Mouse (Mus musculus): ENCODE data around the gene Trem3. TPM values are rescaled to one million over a fixed set of nuclear protein-coding genes. Genes with fewer than 3 reads are reported as not detected.

The Trem3 gene
- polyA plus RNA-seq (2016; fragmentation: Nextera tagmentation; extraction: Ambion mirVana), result not detected in 2 replicates

DNA sequence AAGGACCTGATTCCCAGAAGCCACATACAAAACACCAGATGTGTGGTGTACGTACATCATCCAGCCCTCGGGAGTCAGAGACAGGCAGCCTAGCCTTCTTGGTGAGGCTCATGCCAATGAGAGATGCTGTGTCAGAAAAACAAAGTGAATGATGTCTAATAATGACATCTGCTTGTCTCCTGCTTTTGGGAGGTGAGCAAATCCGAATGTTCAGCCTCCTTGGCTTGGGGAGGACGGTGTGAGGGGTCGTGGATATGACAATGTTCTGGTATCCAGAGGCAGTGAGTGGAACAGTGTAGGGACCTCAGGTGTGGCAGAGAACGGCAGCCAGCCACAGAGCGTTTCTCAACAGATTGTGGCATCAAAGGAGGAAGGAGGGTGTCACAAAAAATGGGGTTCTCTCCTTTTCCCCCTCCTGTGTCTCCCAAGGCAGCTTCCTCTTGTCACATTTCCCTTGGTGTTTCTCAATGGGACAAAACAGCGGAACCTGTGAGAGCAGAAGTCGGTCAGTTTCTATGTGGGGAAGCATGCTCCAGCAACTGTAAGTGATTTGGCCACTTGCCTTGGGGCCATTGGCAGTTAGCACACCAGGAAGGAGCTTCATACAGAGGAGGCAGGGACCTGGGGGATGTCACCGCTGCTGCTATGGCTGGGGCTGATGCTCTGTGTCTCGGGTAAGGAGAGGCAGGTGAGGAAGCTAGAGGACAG is at the start of gene Trem3:
Trem3 (plus strand) TSS at position 557 of the 708 bp plus-strand sequence.
- 85% methylated on average over 11 of the region's 11 CpGs for WGBS
- Histone ChIP-seq H3K9me3 (no peaks in the 10 kb centered on the region), H3K4me1 (no peaks in the 10 kb centered on the region), H3K4me2 (replicated peaks) (no peak within 1 kb of the TSS), H3K27me3 (no peaks in the 10 kb centered on the region), H3K4me3 (no peak within 1 kb of the TSS), H3K36me3 (no peaks in the 10 kb centered on the region), H3K9ac (replicated peaks) (no peak within 1 kb of the TSS), H3K27ac (replicated peaks) (no peak within 1 kb of the TSS)
- no peak for ATAC-seq (ENCODE audit: low FRiP score, low read depth)

DNA sequence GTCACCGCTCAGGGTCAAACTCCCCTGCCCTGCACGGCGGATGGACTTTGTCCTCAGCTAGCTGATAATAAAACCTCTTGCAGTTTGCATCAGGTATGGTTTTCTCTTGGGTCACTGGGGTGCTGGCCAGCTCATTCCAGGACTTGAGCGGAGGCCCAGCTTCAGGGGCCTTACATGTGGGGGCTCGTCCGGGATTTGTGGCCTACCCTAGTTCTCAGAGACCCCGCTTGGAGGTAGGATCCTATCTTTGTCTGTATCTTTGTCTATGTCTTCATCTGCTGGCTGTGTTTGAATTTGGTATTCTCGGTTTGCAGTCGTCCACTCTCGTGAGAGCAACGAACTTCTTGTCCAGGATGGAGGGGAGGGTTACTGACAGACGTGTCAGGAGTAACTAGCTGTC is 44.5 kb upstream of the Trem3 start:
- no peak for ATAC-seq (ENCODE audit: low FRiP score, low read depth)
- Histone ChIP-seq H3K27me3 (no peaks in the 10 kb centered on the region), H3K4me2 (replicated peaks) (no peak overlapping the region)

DNA sequence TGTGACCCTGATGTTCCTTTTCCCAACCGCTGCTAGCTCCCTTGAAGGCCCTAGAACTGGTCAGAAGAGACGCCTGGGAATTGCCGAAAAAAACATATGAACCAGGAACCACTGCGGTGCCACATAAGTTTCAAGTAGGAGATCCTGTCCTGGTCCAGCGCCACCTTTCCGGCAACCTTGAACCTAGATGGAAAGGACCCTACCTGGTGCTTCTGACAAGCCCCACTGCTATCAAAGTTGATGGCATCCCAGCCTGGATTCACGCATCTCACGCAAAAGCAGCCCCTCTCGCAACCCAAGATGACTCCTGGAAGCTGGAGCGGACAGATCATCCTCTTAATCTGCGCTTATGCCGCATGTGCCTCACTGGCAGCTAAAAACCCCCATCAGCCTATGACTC is 35.0 kb upstream of the Trem3 start:
- Histone ChIP-seq H3K9me3 (no peaks in the 10 kb centered on the region), H3K4me1 (no peaks in the 10 kb centered on the region), H3K36me3 (no peaks in the 10 kb centered on the region), H3K4me2 (replicated peaks) (no peak overlapping the region), H3K9ac (replicated peaks) (no peak overlapping the region), H3K27me3 (no peaks in the 10 kb centered on the region), H3K27ac (replicated peaks) (no peak overlapping the region), H3K4me3 (no peak overlapping the region)
- ATAC-seq (ENCODE audit: low FRiP score, low read depth), result no peak
- 95% methylated on average over 12 of the region's 12 CpGs for WGBS

More for the DNA sequence above, 44.5 kb upstream of the Trem3 start:
- WGBS, result 95% methylated on average over 12 of the region's 12 CpGs
- H3K27ac ChIP-seq (replicated peaks), result no peak overlapping the region
- H3K36me3 ChIP-seq, result no peaks in the 10 kb centered on the region
- H3K4me3 ChIP-seq, result no peak overlapping the region
- peaks cover 20% of the 10 kb centered on the region for H3K9me3 ChIP-seq
- H3K9ac ChIP-seq (replicated peaks), result no peak overlapping the region
- H3K4me1 ChIP-seq, result no peaks in the 10 kb centered on the region

DNA sequence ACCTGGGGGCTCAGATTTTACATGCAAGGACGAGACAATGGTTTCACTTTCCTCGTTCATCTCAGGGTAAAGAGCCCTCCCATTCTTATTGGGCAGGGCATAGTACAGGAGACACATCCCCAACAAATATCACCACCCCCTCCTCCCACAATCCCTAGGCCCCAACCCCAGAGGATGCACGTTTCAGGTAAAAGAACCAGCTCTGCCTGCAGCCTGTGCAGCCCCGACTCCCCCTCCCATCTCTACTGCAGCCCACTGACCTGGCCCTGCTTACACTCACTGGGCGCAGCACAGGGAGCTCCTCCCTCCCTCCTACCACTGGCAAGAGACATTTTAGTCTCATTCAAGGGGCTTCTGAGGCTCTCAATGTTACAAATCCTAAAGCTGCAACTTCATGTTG is 34.1 kb upstream of the Trem3 start:
- Histone ChIP-seq H3K27me3 (no peaks in the 10 kb centered on the region), H3K4me2 (replicated peaks) (no peak overlapping the region), H3K9me3 (no peaks in the 10 kb centered on the region), H3K27ac (replicated peaks) (no peak overlapping the region), H3K36me3 (no peaks in the 10 kb centered on the region), H3K9ac (replicated peaks) (no peak overlapping the region), H3K4me3 (no peak overlapping the region), H3K4me1 (no peaks in the 10 kb centered on the region)
- ATAC-seq (ENCODE audit: low FRiP score, low read depth), result no peak
- 70% methylated on average over 5 of the region's 5 CpGs for WGBS

GRCm38 (mm10) chr17:48215429-48215828 is 32.1 kb upstream of the Trem3 start:
- Histone ChIP-seq H3K27ac (replicated peaks) (no peak overlapping the region), H3K36me3 (no peaks in the 10 kb centered on the region), H3K4me1 (no peaks in the 10 kb centered on the region), H3K4me2 (replicated peaks) (no peak overlapping the region), H3K4me3 (no peak overlapping the region), H3K9ac (replicated peaks) (no peak overlapping the region), H3K9me3 (no peaks in the 10 kb centered on the region), H3K27me3 (no peaks in the 10 kb centered on the region)
- ATAC-seq (ENCODE audit: low FRiP score, low read depth), result no peak
- 85% methylated on average over 1 of the region's 1 CpGs for WGBS

DNA sequence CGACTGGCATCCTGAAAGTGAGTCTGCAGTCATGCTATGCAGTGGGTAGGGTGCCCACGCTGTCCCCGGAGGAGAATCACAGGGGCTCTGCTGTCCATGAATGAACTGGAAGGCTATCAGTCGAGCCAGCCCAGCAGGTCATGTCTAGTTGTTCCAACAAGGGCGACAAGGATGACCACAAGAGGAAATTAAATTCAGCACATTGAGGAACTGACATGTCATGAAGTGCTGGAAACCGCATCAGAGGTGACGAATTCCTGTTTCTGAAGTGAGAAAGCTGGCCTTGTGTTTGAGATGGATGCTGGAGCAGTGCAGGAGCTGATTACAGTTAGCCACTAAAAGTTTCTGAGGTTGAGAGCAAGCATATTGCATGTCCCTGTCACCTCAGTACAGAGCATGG is 16.9 kb upstream of the Trem3 start:
- Histone ChIP-seq H3K27me3 (no peaks in the 10 kb centered on the region), H3K27ac (replicated peaks) (no peak overlapping the region), H3K9me3 (no peaks in the 10 kb centered on the region), H3K4me1 (no peaks in the 10 kb centered on the region), H3K4me3 (no peak overlapping the region), H3K4me2 (replicated peaks) (no peak overlapping the region), H3K9ac (replicated peaks) (no peak overlapping the region), H3K36me3 (no peaks in the 10 kb centered on the region)
- no peak for ATAC-seq (ENCODE audit: low FRiP score, low read depth)
- WGBS, result 91% methylated on average over 7 of the region's 7 CpGs

- no peak within 1 kb of the TSS for H3K9ac ChIP-seq (replicated peaks)
- ATAC-seq (ENCODE audit: low FRiP score, low read depth), result no peak
- WGBS, result 81% methylated on average over 6 of the region's 6 CpGs
These were observed 15.1 kb upstream of the Trem3 start, which contains the start of gene Trem1 for GRCm38 (mm10) chr17:48232518-48232917. Trem1 (plus strand) TSS chr17:48232768.

DNA sequence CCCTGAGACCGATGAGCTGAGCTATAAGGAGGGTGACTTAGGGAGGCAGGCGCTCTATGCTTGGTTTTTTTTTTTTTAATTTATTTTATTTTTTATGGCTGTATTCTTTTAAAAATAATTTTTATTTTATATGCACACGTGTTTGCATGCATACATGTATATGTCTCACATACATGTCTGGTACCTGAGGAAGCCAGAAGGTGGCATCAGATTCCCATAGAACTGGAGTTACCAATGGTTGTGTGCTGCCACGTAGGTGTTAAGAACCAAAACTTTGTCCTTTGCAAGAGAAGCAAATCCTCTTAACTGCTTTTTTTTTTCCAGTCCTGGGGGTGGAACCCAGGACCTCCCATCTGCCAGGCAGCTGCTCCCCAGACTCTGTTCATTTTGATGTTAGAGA is 13.8 kb upstream of the Trem3 start:
- Histone ChIP-seq H3K27ac (replicated peaks) (no peak overlapping the region), H3K27me3 (no peaks in the 10 kb centered on the region), H3K36me3 (no peaks in the 10 kb centered on the region), H3K4me1 (no peaks in the 10 kb centered on the region), H3K9ac (replicated peaks) (no peak overlapping the region), H3K9me3 (no peaks in the 10 kb centered on the region), H3K4me2 (replicated peaks) (no peak overlapping the region), H3K4me3 (no peak overlapping the region)
- no peak for ATAC-seq (ENCODE audit: low FRiP score, low read depth)
- 89% methylated on average over 4 of the region's 4 CpGs for WGBS

More at GRCm38 (mm10) chr17:48232518-48232917, 15.1 kb upstream of the Trem3 start, which contains the start of gene Trem1:
- Histone ChIP-seq H3K27ac (replicated peaks) (no peak within 1 kb of the TSS), H3K36me3 (no peaks in the 10 kb centered on the region), H3K4me3 (no peak within 1 kb of the TSS), H3K9me3 (no peaks in the 10 kb centered on the region), H3K4me1 (no peaks in the 10 kb centered on the region), H3K4me2 (replicated peaks) (no peak within 1 kb of the TSS), H3K27me3 (no peaks in the 10 kb centered on the region)

DNA sequence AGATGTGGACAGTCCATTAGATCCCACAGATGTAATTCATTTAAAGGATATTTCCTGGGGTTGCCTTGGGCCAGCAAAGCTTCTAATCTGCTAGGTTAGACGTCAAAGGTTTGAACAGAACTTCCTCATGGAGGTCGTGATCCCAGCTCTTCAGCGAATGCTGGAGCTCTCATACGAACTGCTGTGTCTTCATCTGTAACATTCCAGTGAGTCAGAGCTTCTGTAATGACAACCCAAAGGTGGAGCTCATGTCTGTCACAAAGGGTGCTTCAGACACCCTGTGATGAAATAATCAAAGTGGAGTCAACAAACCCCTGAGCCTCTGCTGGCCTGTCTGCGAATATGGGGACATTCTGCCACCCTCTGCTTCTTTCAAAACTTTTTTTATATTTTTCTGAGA is 13.0 kb upstream of the Trem3 start:
- Histone ChIP-seq H3K4me3 (no peak overlapping the region), H3K4me1 (no peaks in the 10 kb centered on the region), H3K9me3 (no peaks in the 10 kb centered on the region), H3K36me3 (no peaks in the 10 kb centered on the region), H3K27ac (replicated peaks) (no peak overlapping the region), H3K27me3 (no peaks in the 10 kb centered on the region), H3K4me2 (replicated peaks) (no peak overlapping the region), H3K9ac (replicated peaks) (no peak overlapping the region)
- 76% methylated on average over 5 of the region's 5 CpGs for WGBS
- no peak for ATAC-seq (ENCODE audit: low FRiP score, low read depth)

DNA sequence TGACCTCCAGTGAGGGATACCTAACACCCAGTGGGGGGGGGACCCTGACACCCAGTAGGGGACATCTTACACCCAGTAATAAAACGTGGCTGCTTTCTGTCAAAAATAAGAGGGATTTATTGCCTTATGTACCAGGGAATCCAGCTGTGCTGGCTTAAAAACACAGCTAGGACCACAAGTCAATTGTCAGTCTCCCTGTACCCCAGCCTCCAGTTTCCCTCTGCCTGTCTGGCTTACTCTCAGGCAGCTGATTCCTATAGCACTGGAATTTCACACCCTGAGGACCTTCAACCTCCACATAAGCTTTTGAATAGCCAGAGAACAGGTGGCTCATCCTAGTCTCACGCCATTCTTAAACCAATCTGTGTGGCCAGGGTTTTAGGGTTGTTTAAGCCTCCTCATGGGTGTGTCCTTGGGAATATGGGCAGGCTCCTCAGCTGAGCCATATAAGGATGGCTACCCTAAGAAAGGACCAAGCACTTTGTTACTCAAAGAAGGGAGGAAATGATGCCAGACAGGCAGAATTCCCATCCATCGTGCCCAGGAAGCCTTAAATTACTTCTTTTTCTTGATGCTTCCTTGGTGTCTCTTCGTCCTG is 11.7 kb upstream of the Trem3 start:
- H3K4me3 ChIP-seq, result no peak overlapping the region
- H3K36me3 ChIP-seq, result no peaks in the 10 kb centered on the region
- ATAC-seq (ENCODE audit: low FRiP score, low read depth), result no peak
- H3K9ac ChIP-seq (replicated peaks), result no peak overlapping the region
- H3K27me3 ChIP-seq, result no peaks in the 10 kb centered on the region
- H3K4me2 ChIP-seq (replicated peaks), result no peak overlapping the region
- H3K4me1 ChIP-seq, result no peaks in the 10 kb centered on the region
- WGBS, result 55% methylated on average over 4 of the region's 4 CpGs
- H3K9me3 ChIP-seq, result no peaks in the 10 kb centered on the region
- H3K27ac ChIP-seq (replicated peaks), result no peak overlapping the region

DNA sequence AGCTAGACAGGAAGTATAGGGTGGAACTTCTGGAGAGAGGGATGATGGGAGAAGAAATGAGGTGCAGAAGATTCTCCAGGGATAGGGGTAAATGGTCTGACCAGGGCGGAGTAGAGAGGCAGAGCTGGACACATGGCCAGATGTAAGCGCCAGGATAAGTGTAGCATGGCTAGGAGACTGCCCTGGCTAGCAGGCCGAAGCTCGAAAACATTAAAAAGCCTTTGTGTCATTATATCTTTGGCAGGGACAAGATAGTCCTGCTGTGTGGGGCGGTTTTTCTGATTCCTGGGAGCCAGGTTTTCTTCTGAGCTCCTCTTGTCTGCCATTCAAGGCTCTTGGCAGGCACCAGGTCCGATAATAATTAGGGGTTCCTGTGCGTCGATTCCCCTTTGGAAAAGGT is 10.0 kb upstream of the Trem3 start:
- H3K27ac ChIP-seq (replicated peaks), result no peak overlapping the region
- 92% methylated on average over 8 of the region's 8 CpGs for WGBS
- no peak overlapping the region for H3K4me3 ChIP-seq
- no peak overlapping the region for H3K4me2 ChIP-seq (replicated peaks)
- no peaks in the 10 kb centered on the region for H3K27me3 ChIP-seq
- no peaks in the 10 kb centered on the region for H3K36me3 ChIP-seq
- no peak for ATAC-seq (ENCODE audit: low FRiP score, low read depth)
- no peak overlapping the region for H3K9ac ChIP-seq (replicated peaks)
- H3K4me1 ChIP-seq, result no peaks in the 10 kb centered on the region
- H3K9me3 ChIP-seq, result no peaks in the 10 kb centered on the region

DNA sequence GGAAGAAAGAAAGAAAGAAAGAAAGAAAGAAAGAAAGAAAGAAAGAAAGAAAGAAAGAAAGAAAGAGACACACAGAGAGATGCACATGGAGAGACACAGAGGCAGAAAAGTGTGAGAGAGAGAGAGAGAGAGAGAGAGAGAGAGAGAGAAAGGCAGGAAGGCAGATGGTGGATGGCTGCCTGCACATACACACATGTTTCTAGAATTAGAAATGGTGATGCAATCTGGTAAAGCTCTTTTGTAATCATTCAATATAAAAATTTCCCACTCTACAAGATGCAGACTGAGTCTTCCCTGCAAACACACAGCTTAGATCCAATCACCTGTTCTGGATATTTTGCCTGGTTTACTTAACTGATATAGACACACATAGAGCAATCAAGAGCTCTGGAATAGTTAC is 1.5 kb downstream of the Trem3 start:
- H3K4me2 ChIP-seq (replicated peaks), result no peak overlapping the region
- H3K9me3 ChIP-seq, result no peaks in the 10 kb centered on the region
- no peak overlapping the region for H3K4me3 ChIP-seq
- no peaks in the 10 kb centered on the region for H3K36me3 ChIP-seq
- ATAC-seq (ENCODE audit: low FRiP score, low read depth), result no peak
- H3K27ac ChIP-seq (replicated peaks), result no peak overlapping the region
- H3K27me3 ChIP-seq, result no peaks in the 10 kb centered on the region
- no peaks in the 10 kb centered on the region for H3K4me1 ChIP-seq
- no peak overlapping the region for H3K9ac ChIP-seq (replicated peaks)
